Mouse (Mus musculus) embryonic facial prominence, embryonic 11.5 days (tissue): ENCODE data around the gene Plppr3. TPM values are rescaled to one million over a fixed set of nuclear protein-coding genes. Genes with fewer than 3 reads are reported as not detected.

ENCODE experiments used
- ATAC-seq: fragments of 200-750 bp; cut with Nextera tagmentation; replicated peaks from 2 replicates; pipeline ENCODE4 v1.8.0; 2017; ENCODE audit warnings: low read depth; ENCODE audit not compliant: insufficient number of reproducible peaks, low FRiP score, low TSS enrichment
- DNase-seq: peaks from one replicate; pipeline ENCODE4 v3.0.0-alpha.2; 2015; ENCODE audit warnings: low spot score
- H3K27ac ChIP-seq: fragments of 300-500 bp; sonication (generic); replicated peaks from 2 replicates; pipeline ENCODE4 v1.5.1; 2014; ENCODE audit warnings: mild to moderate bottlenecking, low read depth, low read length, control low read depth
- H3K27me3 ChIP-seq: fragments of 300-500 bp; sonication (generic); 2 replicates; pipeline ENCODE4 v1.6.1; 2014; ENCODE audit warnings: mild to moderate bottlenecking, low read length, moderate library complexity, mixed read lengths; ENCODE audit not compliant: control insufficient read depth, insufficient read depth
- H3K36me3 ChIP-seq: fragments of 300-500 bp; sonication (generic); replicated peaks from 2 replicates; pipeline ENCODE4 v1.6.1; 2014; ENCODE audit warnings: low read depth, mild to moderate bottlenecking, low read length, moderate library complexity, mixed read lengths; ENCODE audit not compliant: control insufficient read depth, insufficient read depth
- H3K4me1 ChIP-seq: fragments of 300-500 bp; sonication (generic); 2 replicates; pipeline ENCODE4 v1.6.1; 2014; ENCODE audit warnings: low read length, mixed read lengths; ENCODE audit not compliant: control insufficient read depth, insufficient read depth
- H3K4me2 ChIP-seq: fragments of 300-500 bp; sonication (generic); 2 replicates; pipeline ENCODE4 v1.6.1; 2014; ENCODE audit warnings: low read depth, mild to moderate bottlenecking, control low read depth, low read length, moderate library complexity
- H3K4me3 ChIP-seq: fragments of 300-500 bp; sonication (generic); 2 replicates; pipeline ENCODE4 v1.5.1; 2014; ENCODE audit warnings: low read depth, low read length, control low read depth
- H3K9ac ChIP-seq: fragments of 300-500 bp; sonication (generic); replicated peaks from 2 replicates; pipeline ENCODE4 v1.6.1; 2014; ENCODE audit warnings: mild to moderate bottlenecking, control low read depth, low read length
- H3K9me3 ChIP-seq: fragments of 300-500 bp; sonication (generic); replicated peaks from 2 replicates; pipeline ENCODE4 v1.6.1; 2016; ENCODE audit warnings: mild to moderate bottlenecking, low read length, inconsistent platforms, mixed read lengths; ENCODE audit not compliant: control insufficient read depth
- WGBS: fragments of 180-500 bp; shearing (Covaris S2); extraction: QIAGEN DNeasy Blood & Tissue Kit; methylation state at CpG from one replicate; pipeline ENCODE4 v1.1.7; 2014; 5-methylcytosine and 5-hydroxymethylcytosine counted together
- polyA plus RNA-seq: library from polyadenylated mRNA; unstranded; fragments of >200 nt; fragmentation: Nextera tagmentation; extraction: Ambion mirVana; gene quantifications from 2 replicates; pipeline ENCODE4 v1.2.1, GENCODE M21; 2014

Plppr3 gene
- polyA plus RNA-seq, 1 experiment from 2014 or later: 78.3 TPM

- H3K9me3 ChIP-seq: no peaks in the 10 kb centered on the region
- 52% methylated on average over 3 of the region's 3 CpGs for WGBS
- no peaks in the 10 kb centered on the region; the same call in 1 of the 2 replicates for H3K36me3 ChIP-seq
- DNase-seq: no peak
- no peaks in the 10 kb centered on the region for H3K27me3 ChIP-seq
- H3K9ac ChIP-seq: peak overlapping the region; percentile 81
- H3K4me3 ChIP-seq: peak overlapping the region; percentile 51
- H3K4me1 ChIP-seq: peaks cover 6% of the 10 kb centered on the region
- H3K4me2 ChIP-seq: peak overlapping the region; percentile 41
- no peak overlapping the region for H3K27ac ChIP-seq
- no peak for ATAC-seq
Measured at GRCm38 (mm10) chr10:79872862-79873261, 1.6 kb downstream of the Plppr3 start.

- ATAC-seq: no peak
- WGBS: 89% methylated on average over 8 of the region's 8 CpGs
Measured at GRCm38 (mm10) chr10:79871845-79872244, 2.6 kb downstream of the Plppr3 start.

GRCm38 (mm10) chr10:79866601-79867000 lies 7.8 kb downstream of the Plppr3 start:
- Histone ChIP-seq H3K27ac (no peak overlapping the region), H3K27me3 (no peaks in the 10 kb centered on the region), H3K4me2 (no peak overlapping the region), H3K4me1 (no peaks in the 10 kb centered on the region), H3K9ac (no peak overlapping the region), H3K9me3 (no peaks in the 10 kb centered on the region), H3K4me3 (no peak overlapping the region), H3K36me3 (peaks cover 15% of the 10 kb centered on the region)
- DNase-seq: no peak
- ATAC-seq: no peak
- 78% methylated on average over 11 of the region's 11 CpGs for WGBS

More at GRCm38 (mm10) chr10:79871845-79872244, 2.6 kb downstream of the Plppr3 start:
- no peak overlapping the region for H3K4me3 ChIP-seq
- H3K27ac ChIP-seq: no peak overlapping the region
- H3K36me3 ChIP-seq: no peaks in the 10 kb centered on the region; the same call in 1 of the 2 replicates
- no peak for DNase-seq
- H3K9me3 ChIP-seq: no peaks in the 10 kb centered on the region
- H3K4me2 ChIP-seq: no peak overlapping the region
- H3K9ac ChIP-seq: no peak overlapping the region
- H3K4me1 ChIP-seq: peaks cover 6% of the 10 kb centered on the region
- no peaks in the 10 kb centered on the region for H3K27me3 ChIP-seq

DNA sequence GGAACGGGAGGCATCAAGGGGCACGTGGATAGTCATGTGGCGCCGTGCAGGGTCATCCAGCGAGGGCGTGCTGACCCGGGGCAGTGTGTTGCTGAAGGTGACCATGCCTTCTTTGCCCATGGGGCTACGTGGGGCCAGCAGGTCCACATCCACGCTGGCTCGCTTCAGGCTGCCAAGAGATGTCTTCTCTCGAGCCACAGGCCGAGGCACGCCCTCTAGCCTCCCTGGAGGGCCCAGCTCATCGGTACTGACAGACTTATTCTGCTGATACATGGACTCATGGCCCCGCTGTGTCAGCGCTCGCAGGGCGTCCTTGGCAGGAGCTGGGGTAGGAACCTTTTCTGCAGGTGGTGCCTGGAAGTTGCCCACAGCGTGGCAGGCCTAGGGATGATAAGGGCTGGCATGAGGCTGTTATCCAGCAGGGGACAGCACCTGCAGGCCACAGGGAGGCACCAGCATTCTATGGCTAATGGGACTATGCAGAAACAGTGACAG lies 8.6 kb downstream of the Plppr3 start:
- ATAC-seq: peak; percentile 1; the same call in 1 of the 2 replicates
- no peak for DNase-seq
- Histone ChIP-seq H3K4me2 (no peak overlapping the region), H3K4me1 (no peaks in the 10 kb centered on the region), H3K36me3 (peaks cover 20% of the 10 kb centered on the region), H3K27me3 (no peaks in the 10 kb centered on the region), H3K4me3 (no peak overlapping the region), H3K9ac (no peak overlapping the region), H3K27ac (no peak overlapping the region), H3K9me3 (no peaks in the 10 kb centered on the region)
- WGBS: 77% methylated on average over 19 of the region's 19 CpGs

DNA sequence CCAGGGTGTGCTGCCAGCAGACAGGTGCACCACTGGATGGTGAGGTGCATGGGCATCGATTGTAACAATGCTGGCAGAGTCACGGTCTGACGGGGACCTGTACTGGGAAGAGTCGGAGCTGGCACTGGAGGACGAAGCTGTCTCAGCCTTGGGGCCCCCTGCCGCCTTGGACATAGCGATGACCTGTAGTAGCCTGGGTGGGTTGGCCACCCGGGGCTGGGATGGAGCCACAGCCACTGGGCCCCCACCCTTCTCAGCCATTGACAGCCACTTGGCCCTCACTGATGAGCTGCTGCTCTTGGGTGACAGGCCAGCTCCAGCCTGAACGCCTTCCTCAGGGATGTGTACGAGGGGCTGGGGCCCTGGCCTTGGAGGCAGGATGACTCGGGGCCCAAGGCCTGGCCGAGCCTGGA lies 9.2 kb downstream of the Plppr3 start:
- H3K9me3 ChIP-seq: no peaks in the 10 kb centered on the region
- H3K4me3 ChIP-seq: no peak overlapping the region
- H3K9ac ChIP-seq: no peak overlapping the region
- no peak for DNase-seq
- H3K27ac ChIP-seq: no peak overlapping the region
- no peaks in the 10 kb centered on the region for H3K4me1 ChIP-seq
- no peaks in the 10 kb centered on the region for H3K27me3 ChIP-seq
- H3K4me2 ChIP-seq: no peak overlapping the region
- peaks cover 26% of the 10 kb centered on the region for H3K36me3 ChIP-seq
- peak; percentile 15; the same call in 1 of the 2 replicates for ATAC-seq
- WGBS: 63% methylated on average over 12 of the region's 12 CpGs

- Histone ChIP-seq H3K4me3 (no peak overlapping the region), H3K9ac (no peak overlapping the region), H3K27me3 (no peaks in the 10 kb centered on the region), H3K36me3 (peaks cover 31% of the 10 kb centered on the region), H3K27ac (no peak overlapping the region), H3K4me2 (no peak overlapping the region), H3K9me3 (no peaks in the 10 kb centered on the region), H3K4me1 (no peaks in the 10 kb centered on the region)
- WGBS: 54% methylated on average over 10 of the region's 10 CpGs
- no peak for DNase-seq
- ATAC-seq: peak; percentile 15
Measured at GRCm38 (mm10) chr10:79864351-79865188, 9.9 kb downstream of the Plppr3 start.

DNA sequence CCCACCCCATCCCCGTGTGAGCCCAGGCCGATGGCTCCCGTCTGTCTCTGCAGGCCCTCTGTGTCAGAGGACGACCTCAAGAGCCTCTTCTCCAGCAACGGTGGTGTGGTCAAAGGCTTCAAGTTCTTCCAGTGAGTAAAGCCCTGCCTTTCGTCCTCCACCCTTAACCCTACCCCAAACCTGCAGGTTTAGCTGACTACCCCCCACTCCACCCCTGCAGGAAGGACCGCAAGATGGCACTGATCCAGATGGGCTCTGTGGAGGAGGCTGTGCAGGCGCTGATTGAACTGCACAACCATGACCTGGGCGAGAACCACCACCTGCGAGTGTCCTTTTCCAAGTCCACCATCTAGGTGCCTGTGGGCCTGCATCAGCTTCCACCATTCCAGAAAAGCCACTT lies 11.5 kb downstream of the Plppr3 start:
- no peak for ATAC-seq
- Histone ChIP-seq H3K4me1 (no peaks in the 10 kb centered on the region; the same call in 1 of the 2 replicates), H3K27me3 (no peaks in the 10 kb centered on the region), H3K4me2 (no peak overlapping the region), H3K4me3 (no peak overlapping the region), H3K27ac (no peak overlapping the region), H3K36me3 (peaks cover 31% of the 10 kb centered on the region), H3K9me3 (no peaks in the 10 kb centered on the region), H3K9ac (no peak overlapping the region)
- no peak for DNase-seq
- 74% methylated on average over 10 of the region's 10 CpGs for WGBS
